Mouse (Mus musculus): ENCODE measurements around the gene Abca7.

DNA sequence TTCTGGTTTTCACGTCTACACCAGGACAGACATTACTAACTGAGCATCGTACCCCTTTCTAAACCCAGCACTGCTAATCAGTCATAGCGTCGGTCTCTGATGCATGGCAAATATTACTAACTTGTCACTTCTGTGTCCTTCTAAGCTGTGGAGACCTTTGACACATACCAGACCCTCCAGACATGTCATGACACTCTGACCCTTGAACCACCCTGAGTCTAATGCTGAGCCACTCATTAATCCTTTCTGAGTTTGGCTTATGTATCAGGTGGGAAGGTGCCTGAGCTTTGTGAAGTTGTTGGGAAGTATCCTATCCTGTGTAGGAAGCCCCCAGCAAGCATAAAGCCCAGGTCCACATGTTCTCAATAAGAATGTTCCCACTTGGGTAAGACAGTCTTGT lies 46.4 kb upstream of the Abca7 start:
- no peak for TF ChIP-seq CTCF (IDR thresholded peaks at IDR 0.05; ENCODE audit: low read depth)
- TF ChIP-seq EP300 (IDR thresholded peaks at IDR 0.05; ENCODE audit: low read depth), result no peak
